In the genomic region with DNA sequence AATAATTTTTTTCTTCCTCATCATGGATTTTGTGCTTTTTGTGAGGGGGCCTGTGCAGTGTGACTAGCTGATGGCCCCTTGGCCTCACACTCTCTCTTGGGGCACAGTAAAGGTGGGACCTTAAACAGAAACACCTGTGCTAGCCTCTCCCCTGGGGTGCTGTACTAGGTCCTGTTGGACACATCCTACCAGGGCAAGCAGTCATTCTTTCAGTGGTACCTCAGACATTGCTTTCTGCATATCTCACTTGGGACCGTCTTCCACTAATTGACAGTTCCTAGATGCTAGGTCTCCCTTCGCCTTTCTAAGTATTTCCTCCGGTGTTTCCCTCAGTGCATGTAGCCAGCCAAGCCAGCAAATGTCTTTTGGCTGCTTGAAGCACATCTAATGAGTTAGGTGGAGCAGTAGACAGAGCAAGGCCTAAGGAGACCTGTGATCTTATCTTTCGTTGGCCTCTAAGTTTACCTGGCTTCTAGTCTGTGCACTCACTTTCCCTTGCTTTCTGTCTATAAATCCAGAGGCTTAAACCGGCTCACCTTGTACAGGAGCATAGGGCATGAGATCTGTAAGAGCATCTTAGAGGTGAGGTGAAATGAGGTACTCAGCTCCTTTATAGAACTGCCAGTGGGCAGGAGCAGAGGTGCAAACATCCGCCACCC, we compare ENCODE assay signal across 8 mouse cellular contexts. TPM values are rescaled to one million over a fixed set of nuclear protein-coding genes. Genes with fewer than 3 reads are reported as not detected.
DNase-seq lines count a peak whose midpoint lies in the region; ATAC-seq and TF ChIP-seq lines count a peak whose summit lies in the region.

No protein-coding gene starts in this region.

- peak overlapping the region; percentile 87 for H3K4me3 ChIP-seq in left cerebral cortex, adult 2 months
- H3K4me3 ChIP-seq in bone marrow macrophage, adult 2 months (ENCODE audit: insufficient read depth, low read length) = peak overlapping the region; percentile 92
- H3K4me3 ChIP-seq in embryonic facial prominence, embryonic 15.5 days (replicated peaks) = peak overlapping the region; percentile 86
- H3K4me3 ChIP-seq in limb, embryonic 15.5 days = peak overlapping the region; percentile 73

- no peak for TF ChIP-seq POLR2A in bone marrow macrophage, adult 2 months (IDR thresholded peaks at IDR 0.05; ENCODE audit: borderline replicate concordance, low read depth, low read length)

- DNase-seq in left cerebral cortex, adult 2 months (ENCODE audit: extremely low spot score in 1 of 2, low spot score in 2 of 2) = no peak
- no peak for DNase-seq in left cerebral cortex, postnatal 25 days (ENCODE audit: low spot score in 2 of 2)
- no peak for DNase-seq in B cell, adult 2 months
- DNase-seq in left cerebral cortex, postnatal 14 days (ENCODE audit: low spot score in 2 of 2) = no peak

- TF ChIP-seq CTCF in left cerebral cortex, adult 2 months (IDR thresholded peaks at IDR 0.05) = no peak
- TF ChIP-seq CTCF in bone marrow macrophage, adult 2 months (IDR thresholded peaks at IDR 0.05; ENCODE audit: low read depth, low read length) = no peak

- no peak for ATAC-seq in embryonic facial prominence, embryonic 15.5 days (ENCODE audit: insufficient number of reproducible peaks, low FRiP score, low TSS enrichment, low read depth)
- no peak for ATAC-seq in limb, embryonic 15.5 days (ENCODE audit: insufficient number of reproducible peaks, low FRiP score, low TSS enrichment, low read depth)
- ATAC-seq in erythroid progenitor cell, adult 5-6 weeks (replicated peaks; ENCODE audit: low FRiP score, poor library complexity, severe bottlenecking) = no peak

- 82% methylated on average over 6 of the region's 6 CpGs for WGBS in embryonic facial prominence, embryonic 15.5 days
- WGBS in limb, embryonic 15.5 days = 78% methylated on average over 6 of the region's 6 CpGs

- intact Hi-C loops in left cerebral cortex, adult 2 months (cut with DNase I) = no loop called here
- intact Hi-C loops in left cerebral cortex, postnatal 25 days (cut with DNase I) = no loop called here
- intact Hi-C loops in left cerebral cortex, postnatal 14 days (cut with DNase I) = no loop called here

- no peak overlapping the region for H3K27ac ChIP-seq in left cerebral cortex, adult 2 months
- peak overlapping the region; percentile 49 for H3K27ac ChIP-seq in bone marrow macrophage, adult 2 months (ENCODE audit: insufficient read depth, low read depth, low read length)
- H3K27ac ChIP-seq in embryonic facial prominence, embryonic 15.5 days (replicated peaks) = 0 out of 2 replicates have a peak overlapping the region, but pooled peaks have one; percentile 0
- H3K27ac ChIP-seq in limb, embryonic 15.5 days = no peak overlapping the region

- H3K9ac ChIP-seq in embryonic facial prominence, embryonic 15.5 days = no peak overlapping the region
- no peak overlapping the region for H3K9ac ChIP-seq in limb, embryonic 15.5 days

- peaks cover 43% of the 10 kb centered on the region for H3K4me1 ChIP-seq in bone marrow macrophage, adult 2 months (ENCODE audit: control insufficient read depth, insufficient read depth, low read length)
- H3K4me1 ChIP-seq in embryonic facial prominence, embryonic 15.5 days = peaks cover 38% of the 10 kb centered on the region
- peaks cover 37% of the 10 kb centered on the region for H3K4me1 ChIP-seq in limb, embryonic 15.5 days

- peaks cover 6% of the 10 kb centered on the region for H3K36me3 ChIP-seq in embryonic facial prominence, embryonic 15.5 days
- H3K36me3 ChIP-seq in limb, embryonic 15.5 days = peaks cover 7% of the 10 kb centered on the region

- no peaks in the 10 kb centered on the region for H3K27me3 ChIP-seq in embryonic facial prominence, embryonic 15.5 days
- no peaks in the 10 kb centered on the region for H3K27me3 ChIP-seq in limb, embryonic 15.5 days

- H3K4me2 ChIP-seq in embryonic facial prominence, embryonic 15.5 days (replicated peaks) = peak overlapping the region; percentile 84
- H3K4me2 ChIP-seq in limb, embryonic 15.5 days = peak overlapping the region; percentile 79

- H3K9me3 ChIP-seq in embryonic facial prominence, embryonic 15.5 days (replicated peaks) = no peaks in the 10 kb centered on the region
- no peaks in the 10 kb centered on the region for H3K9me3 ChIP-seq in limb, embryonic 15.5 days

RNA-seq across cellular contexts. Expression of gene Mocs1, which starts 1.4 kb away (rescaled TPM):
- total RNA-seq in left cerebral cortex, adult 2 months (2021) = 10 to 100 TPM; 13.9 to 15.6 TPM
- total RNA-seq in left cerebral cortex, postnatal 25 days (2021) = 10 to 100 TPM; 14.1 to 14.3 TPM
- polyA plus RNA-seq in bone marrow macrophage, adult 2 months (2012; ENCODE audit: insufficient read depth, insufficient read length, missing spikeins) = 34.5 and 35.0 TPM in 2 replicates
- polyA plus RNA-seq in embryonic facial prominence, embryonic 15.5 days (2015; fragmentation: Nextera tagmentation; extraction: Ambion mirVana) = 9.7 and 11.3 TPM in 2 replicates
- 10.4 and 11.9 TPM in 2 replicates for polyA plus RNA-seq in limb, embryonic 15.5 days (2015; fragmentation: Nextera tagmentation; extraction: Ambion mirVana)
- total RNA-seq in erythroid progenitor cell, adult 5-6 weeks (2015; ENCODE audit: low replicate concordance) = 131 and 136 TPM in 2 replicates
- 39.0 and 42.9 TPM in 2 replicates for total RNA-seq in erythroid progenitor cell, adult 5-6 weeks (2017; ENCODE audit: low replicate concordance)
- 10 to 100 TPM in 1 of 2 experiments, 1 to 10 TPM in 1; 9.9 to 12.5 TPM for total RNA-seq in left cerebral cortex, postnatal 14 days (2021)

Comparison
In these comparisons a context has a peak if more than half of its experiments do, and no peak if none do; other contexts are left out.
1. H3K27ac ChIP-seq: peak in bone marrow macrophage, adult 2 months (single experiment) and embryonic facial prominence, embryonic 15.5 days (single experiment); none in left cerebral cortex, adult 2 months (single experiment) and limb, embryonic 15.5 days (single experiment).
2. Peak in every context shown above with its lines, with median percentiles within 50 percentile points of each other: H3K4me3 ChIP-seq.